Mouse (Mus musculus) heart, embryonic 16.5 days (tissue): ENCODE results near the gene Ntm. TPM values are rescaled to one million over a fixed set of nuclear protein-coding genes. Genes with fewer than 3 reads are reported as not detected.

ENCODE experiments used
- ATAC-seq: fragments of 200-750 bp; cut with Nextera tagmentation; replicated peaks from 2 replicates; pipeline ENCODE4 v1.8.0; 2017; ENCODE audit warnings: moderate number of reproducible peaks; ENCODE audit not compliant: insufficient read depth, low FRiP score; ENCODE audit errors: extremely low read depth
- H3K27ac ChIP-seq: fragments of 300-500 bp; sonication (generic); 2 replicates; pipeline ENCODE4 v1.5.1; 2014; ENCODE audit warnings: mild to moderate bottlenecking, low read length, control low read depth, moderate library complexity
- H3K27me3 ChIP-seq: fragments of 300-500 bp; sonication (generic); 2 replicates; pipeline ENCODE4 v1.6.1; 2014; ENCODE audit warnings: low read length, mixed read lengths; ENCODE audit not compliant: control insufficient read depth, insufficient read depth
- H3K36me3 ChIP-seq: fragments of 300-500 bp; sonication (generic); 2 replicates; pipeline ENCODE4 v1.6.1; 2014; ENCODE audit not compliant: control insufficient read depth, insufficient read depth
- H3K4me1 ChIP-seq: fragments of 300-500 bp; sonication (generic); 2 replicates; pipeline ENCODE4 v1.6.1; 2014; ENCODE audit warnings: low read length, mixed read lengths; ENCODE audit not compliant: control insufficient read depth, insufficient read depth
- H3K4me2 ChIP-seq: fragments of 300-500 bp; sonication (generic); 2 replicates; pipeline ENCODE4 v1.6.1; 2014; ENCODE audit warnings: low read depth, mild to moderate bottlenecking, control low read depth, low read length
- H3K4me3 ChIP-seq: fragments of 300-500 bp; sonication (generic); 2 replicates; pipeline ENCODE4 v1.5.1; 2014; ENCODE audit warnings: mild to moderate bottlenecking, control low read depth, low read length
- H3K9ac ChIP-seq: fragments of 300-500 bp; sonication (generic); 2 replicates; pipeline ENCODE4 v1.6.1; 2014; ENCODE audit warnings: low read length, control low read depth
- H3K9me3 ChIP-seq: fragments of 300-500 bp; sonication (generic); replicated peaks from 2 replicates; pipeline ENCODE4 v1.6.1; 2016; ENCODE audit warnings: low read length; ENCODE audit not compliant: control insufficient read depth
- WGBS: fragments of 180-500 bp; shearing (Covaris S2); extraction: QIAGEN DNeasy Blood & Tissue Kit; methylation state at CpG from one replicate; pipeline ENCODE4 v1.1.7; 2014; 5-methylcytosine and 5-hydroxymethylcytosine counted together
- polyA plus RNA-seq: library from polyadenylated mRNA; unstranded; fragments of >200 nt; fragmentation: Nextera tagmentation; extraction: Ambion mirVana; gene quantifications from 2 replicates; pipeline ENCODE4 v1.2.1, GENCODE M21; 2015

Ntm gene
- polyA plus RNA-seq, 1 experiment from 2014 or later: 23.6 TPM

GRCm38 (mm10) chr9:29165731-29166130 lies 797.2 kb downstream of the Ntm start:
- WGBS: 61% methylated on average over 2 of the region's 2 CpGs
- no peak overlapping the region for H3K27ac ChIP-seq
- ATAC-seq: no peak
- H3K4me2 ChIP-seq: no peak overlapping the region
- no peaks in the 10 kb centered on the region for H3K36me3 ChIP-seq
- no peak overlapping the region for H3K9ac ChIP-seq
- H3K4me3 ChIP-seq: no peak overlapping the region
- no peaks in the 10 kb centered on the region for H3K4me1 ChIP-seq
- no peaks in the 10 kb centered on the region for H3K27me3 ChIP-seq
- H3K9me3 ChIP-seq: no peaks in the 10 kb centered on the region

- WGBS: 33% methylated on average over 7 of the region's 7 CpGs
- H3K9ac ChIP-seq: no peak overlapping the region
- ATAC-seq: no peak
- no peaks in the 10 kb centered on the region for H3K27me3 ChIP-seq
- H3K4me3 ChIP-seq: no peak overlapping the region
- no peak overlapping the region for H3K4me2 ChIP-seq
- no peaks in the 10 kb centered on the region for H3K4me1 ChIP-seq
- H3K36me3 ChIP-seq: no peaks in the 10 kb centered on the region
- H3K9me3 ChIP-seq: no peaks in the 10 kb centered on the region
- H3K27ac ChIP-seq: no peak overlapping the region
Measured at GRCm38 (mm10) chr9:29161059-29161642, 801.8 kb downstream of the Ntm start.

- no peak overlapping the region for H3K4me3 ChIP-seq
- WGBS: 12% methylated on average over 4 of the region's 4 CpGs
- no peaks in the 10 kb centered on the region for H3K36me3 ChIP-seq
- H3K27ac ChIP-seq: no peak overlapping the region
- H3K9ac ChIP-seq: no peak overlapping the region
- no peaks in the 10 kb centered on the region for H3K4me1 ChIP-seq
- no peaks in the 10 kb centered on the region for H3K27me3 ChIP-seq
- H3K4me2 ChIP-seq: no peak overlapping the region
- ATAC-seq: no peak
- no peaks in the 10 kb centered on the region for H3K9me3 ChIP-seq
Measured at GRCm38 (mm10) chr9:29145901-29146300, 817.0 kb downstream of the Ntm start.

GRCm38 (mm10) chr9:29136039-29136438 lies 826.9 kb downstream of the Ntm start:
- 73% methylated on average over 4 of the region's 4 CpGs for WGBS
- peaks cover 4% of the 10 kb centered on the region; the same call in 1 of the 2 replicates for H3K9me3 ChIP-seq
- H3K27ac ChIP-seq: no peak overlapping the region
- H3K4me3 ChIP-seq: no peak overlapping the region
- H3K9ac ChIP-seq: no peak overlapping the region
- no peaks in the 10 kb centered on the region for H3K4me1 ChIP-seq
- H3K36me3 ChIP-seq: no peaks in the 10 kb centered on the region
- H3K27me3 ChIP-seq: no peaks in the 10 kb centered on the region
- H3K4me2 ChIP-seq: no peak overlapping the region
- ATAC-seq: no peak

GRCm38 (mm10) chr9:29130717-29131292 lies 832.1 kb downstream of the Ntm start:
- no peak for ATAC-seq

GRCm38 (mm10) chr9:29130316-29130715 lies 832.6 kb downstream of the Ntm start:
- Histone ChIP-seq H3K9ac (no peak overlapping the region), H3K4me1 (no peaks in the 10 kb centered on the region), H3K27ac (no peak overlapping the region), H3K9me3 (peaks cover 4% of the 10 kb centered on the region; the same call in 1 of the 2 replicates), H3K27me3 (no peaks in the 10 kb centered on the region), H3K36me3 (no peaks in the 10 kb centered on the region), H3K4me3 (no peak overlapping the region), H3K4me2 (no peak overlapping the region)
- ATAC-seq: no peak
- 66% methylated on average over 4 of the region's 4 CpGs for WGBS

More at GRCm38 (mm10) chr9:29130717-29131292, 832.1 kb downstream of the Ntm start:
- Histone ChIP-seq H3K9ac (no peak overlapping the region), H3K27me3 (no peaks in the 10 kb centered on the region), H3K9me3 (peaks cover 4% of the 10 kb centered on the region; the same call in 1 of the 2 replicates), H3K27ac (no peak overlapping the region), H3K4me3 (no peak overlapping the region), H3K4me2 (no peak overlapping the region), H3K4me1 (no peaks in the 10 kb centered on the region), H3K36me3 (no peaks in the 10 kb centered on the region)
- 81% methylated on average over 5 of the region's 5 CpGs for WGBS

- no peaks in the 10 kb centered on the region for H3K27me3 ChIP-seq
- no peaks in the 10 kb centered on the region for H3K36me3 ChIP-seq
- ATAC-seq: no peak
- WGBS: 86% methylated on average over 2 of the region's 2 CpGs
- H3K4me3 ChIP-seq: no peak overlapping the region
- H3K9ac ChIP-seq: no peak overlapping the region
- peaks cover 4% of the 10 kb centered on the region; the same call in 1 of the 2 replicates for H3K9me3 ChIP-seq
- H3K4me1 ChIP-seq: no peaks in the 10 kb centered on the region
- H3K27ac ChIP-seq: no peak overlapping the region
- H3K4me2 ChIP-seq: no peak overlapping the region
Measured at GRCm38 (mm10) chr9:29128416-29128815, 834.5 kb downstream of the Ntm start.

GRCm38 (mm10) chr9:29124455-29124854 lies 838.5 kb downstream of the Ntm start:
- Histone ChIP-seq H3K4me2 (no peak overlapping the region), H3K9me3 (no peaks in the 10 kb centered on the region), H3K4me1 (no peaks in the 10 kb centered on the region), H3K36me3 (no peaks in the 10 kb centered on the region), H3K9ac (no peak overlapping the region), H3K27ac (no peak overlapping the region), H3K27me3 (no peaks in the 10 kb centered on the region), H3K4me3 (no peak overlapping the region)
- WGBS: 83% methylated on average over 3 of the region's 3 CpGs
- no peak for ATAC-seq

- WGBS: 78% methylated on average over 2 of the region's 2 CpGs
- ATAC-seq: no peak
- H3K9ac ChIP-seq: no peak overlapping the region
- no peak overlapping the region for H3K4me2 ChIP-seq
- no peaks in the 10 kb centered on the region for H3K27me3 ChIP-seq
- no peak overlapping the region for H3K4me3 ChIP-seq
- no peaks in the 10 kb centered on the region for H3K9me3 ChIP-seq
- H3K27ac ChIP-seq: no peak overlapping the region
- H3K4me1 ChIP-seq: no peaks in the 10 kb centered on the region
- H3K36me3 ChIP-seq: no peaks in the 10 kb centered on the region
Measured at GRCm38 (mm10) chr9:29123828-29124227, 839.1 kb downstream of the Ntm start.
